Mouse (Mus musculus) MEL-GATA-1-ER (cell line): ENCODE results near the gene Ppp6r2.

Experiments used
- DNase-seq: peaks from one replicate; pipeline ENCODE4 v3.0.0-alpha.2; 2012; ENCODE audit warnings: low read depth; ENCODE audit errors: extremely low read depth

The Ppp6r2 gene

GRCm38 (mm10) chr15:89249063-89249462 is 37.7 kb downstream of the Ppp6r2 start:
- no peak for DNase-seq

GRCm38 (mm10) chr15:89255330-89255729 is 44.0 kb downstream of the Ppp6r2 start:
- no peak for DNase-seq

GRCm38 (mm10) chr15:89258997-89259396 is 47.6 kb downstream of the Ppp6r2 start:
- DNase-seq: no peak

- DNase-seq: no peak
Observed at GRCm38 (mm10) chr15:89264485-89264884, 53.1 kb downstream of the Ppp6r2 start.

GRCm38 (mm10) chr15:89275497-89275896 is 64.1 kb downstream of the Ppp6r2 start:
- DNase-seq: no peak

- no peak for DNase-seq
Observed at GRCm38 (mm10) chr15:89277366-89277765, 66.0 kb downstream of the Ppp6r2 start.

GRCm38 (mm10) chr15:89282546-89282945 is 71.2 kb downstream of the Ppp6r2 start:
- DNase-seq: no peak

GRCm38 (mm10) chr15:89284094-89284493 is 72.7 kb downstream of the Ppp6r2 start:
- DNase-seq: no peak

GRCm38 (mm10) chr15:89285004-89285403 is 73.7 kb downstream of the Ppp6r2 start:
- peak; percentile 47 for DNase-seq

- peak; percentile 19 for DNase-seq
Observed at GRCm38 (mm10) chr15:89285478-89285877, 74.1 kb downstream of the Ppp6r2 start.

GRCm38 (mm10) chr15:89286114-89286513 is 74.8 kb downstream of the Ppp6r2 start:
- no peak for DNase-seq

- DNase-seq: no peak
Observed at GRCm38 (mm10) chr15:89286582-89286981, 75.2 kb downstream of the Ppp6r2 start.

GRCm38 (mm10) chr15:89288227-89288767 is 76.9 kb downstream of the Ppp6r2 start:
- no peak for DNase-seq

- no peak for DNase-seq
Observed at GRCm38 (mm10) chr15:89289455-89289854, 78.1 kb downstream of the Ppp6r2 start.

- no peak for DNase-seq
Observed at GRCm38 (mm10) chr15:89291521-89291920, 80.2 kb downstream of the Ppp6r2 start.

GRCm38 (mm10) chr15:89292795-89293194 is 81.4 kb downstream of the Ppp6r2 start:
- DNase-seq: no peak

GRCm38 (mm10) chr15:89293778-89294177 is 82.4 kb downstream of the Ppp6r2 start:
- DNase-seq: no peak

GRCm38 (mm10) chr15:89295580-89296165 is 84.3 kb downstream of the Ppp6r2 start:
- DNase-seq: no peak

- DNase-seq: no peak
Observed at GRCm38 (mm10) chr15:89296465-89296864, 85.1 kb downstream of the Ppp6r2 start.

- DNase-seq: no peak
Observed at GRCm38 (mm10) chr15:89297695-89298094, 86.3 kb downstream of the Ppp6r2 start.

GRCm38 (mm10) chr15:89300180-89300579 is 88.8 kb downstream of the Ppp6r2 start:
- no peak for DNase-seq

- DNase-seq: no peak
Observed at GRCm38 (mm10) chr15:89300600-89300999, 89.2 kb downstream of the Ppp6r2 start.

GRCm38 (mm10) chr15:89305966-89306365 is 94.6 kb downstream of the Ppp6r2 start:
- DNase-seq: no peak
